Mouse (Mus musculus): ENCODE measurements at regions not wholly inside any gene's neighbourhood (a gene's known extent, or its start where the extent isn't known, plus 50 kb on each side); places are given as distances from the start of the nearest gene placed in this dataset.
"Not testable (repeated sequence)": the region's sequence is repeated elsewhere in the genome, so short reads cannot be mapped to it uniquely, and the experiment has no call there.

DNA sequence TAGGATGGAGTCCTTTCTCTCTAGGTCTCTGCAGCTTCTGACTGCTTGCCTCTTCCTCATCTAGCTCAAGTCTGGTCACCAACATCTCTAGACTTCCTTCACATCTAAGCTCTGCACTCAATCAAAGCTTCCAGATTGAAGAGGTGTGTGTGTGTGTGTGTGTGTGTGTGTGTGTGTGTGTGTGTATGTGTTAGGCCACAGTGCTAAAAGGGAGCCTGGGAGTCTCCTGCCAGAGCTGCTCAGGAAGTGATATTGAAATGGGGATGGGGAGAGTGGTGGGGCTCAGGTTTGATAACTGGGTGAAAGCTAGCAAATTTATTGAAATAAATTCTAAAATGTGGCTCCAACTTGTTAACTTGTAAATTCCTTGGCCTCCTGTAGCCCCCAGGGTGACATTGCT lies 73.3 kb downstream of the Gm31371 start:
- DNase-seq = not testable (repeated sequence)

DNA sequence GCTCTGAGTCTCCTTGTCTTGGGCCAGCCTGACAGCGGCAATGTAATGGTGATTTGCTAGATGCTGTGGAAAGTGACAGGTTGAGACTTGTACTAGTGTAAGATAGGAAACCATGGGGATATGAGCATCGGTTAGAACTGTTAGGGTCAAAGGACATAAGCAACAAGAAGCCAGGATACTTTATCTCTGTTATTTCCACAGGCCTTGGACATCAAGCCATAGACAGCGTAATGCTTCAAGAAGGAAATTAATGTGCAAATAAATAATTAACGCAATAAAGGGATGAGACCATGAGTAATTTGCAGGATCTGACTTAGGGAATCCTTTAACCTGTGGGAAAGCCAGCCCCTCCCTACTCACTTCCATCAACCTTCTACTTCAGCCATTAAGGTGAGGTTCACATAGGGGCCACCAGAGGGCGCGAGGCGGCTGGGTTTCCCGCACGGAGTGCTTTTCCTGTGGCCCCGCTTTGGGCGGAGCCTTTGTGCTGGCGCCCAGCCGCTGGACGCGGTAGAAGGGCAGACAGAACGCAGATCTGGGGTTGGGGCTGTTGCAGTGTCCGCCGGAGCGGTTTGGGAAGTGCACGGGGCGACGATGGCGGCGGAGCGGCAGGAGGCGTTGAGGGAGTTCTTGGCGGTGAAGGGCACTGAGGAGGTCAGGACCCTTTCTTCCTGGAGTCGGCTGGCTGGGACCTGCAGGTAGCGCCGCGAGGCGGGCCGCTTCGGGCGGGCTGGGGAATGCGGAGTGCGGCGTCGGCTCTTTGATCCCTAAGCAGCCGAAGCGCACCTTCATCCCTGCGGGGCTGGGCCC lies 76.5 kb downstream of the Gm31371 start:
- peak; percentile 83 for DNase-seq

GRCm38 (mm10) chr8:19980346-19980726 lies 77.1 kb downstream of the Gm31371 start:
- not testable (repeated sequence) for DNase-seq

- DNase-seq = not testable (repeated sequence)
Observed at GRCm38 (mm10) chr8:20008106-20008505, 104.9 kb downstream of the Gm31371 start.

- peak; percentile 2 for DNase-seq
Observed at GRCm38 (mm10) chr8:20010947-20011346, 107.8 kb downstream of the Gm31371 start.

GRCm38 (mm10) chr8:20013278-20013677 lies 110.1 kb downstream of the Gm31371 start:
- DNase-seq = not testable (repeated sequence)

DNA sequence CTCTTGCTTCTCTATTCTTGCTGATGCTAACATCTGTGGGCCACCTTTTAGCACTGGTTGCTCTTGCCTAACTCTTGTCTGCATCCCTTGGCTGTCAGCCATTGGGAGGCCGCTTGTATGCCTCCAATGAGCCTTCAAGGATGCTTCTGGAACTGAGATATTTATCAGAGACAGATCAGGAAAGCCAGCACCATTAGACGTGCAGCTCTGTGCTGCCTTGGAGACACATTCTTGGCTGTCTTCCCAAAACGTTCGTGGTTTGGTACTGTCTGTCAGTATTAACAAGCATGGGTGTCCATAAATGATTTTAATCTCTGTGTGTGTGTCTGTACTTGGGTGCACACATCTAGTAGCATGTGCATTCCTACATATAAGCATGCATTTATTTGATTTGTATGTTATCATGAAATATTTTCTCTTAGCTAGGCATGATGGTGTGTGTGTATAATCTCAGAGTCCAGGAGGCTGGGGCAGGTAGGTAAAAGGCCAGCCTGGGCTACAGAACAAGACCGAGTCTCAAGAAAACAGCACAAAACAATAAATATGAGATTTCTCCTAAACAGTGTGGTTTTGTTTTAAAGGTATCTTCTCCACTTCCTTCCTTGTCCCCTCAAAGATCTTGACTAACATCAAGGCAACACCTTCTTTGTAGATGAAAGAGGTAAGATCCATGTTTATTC lies 111.4 kb downstream of the Gm31371 start:
- DNase-seq = not testable (repeated sequence)

DNA sequence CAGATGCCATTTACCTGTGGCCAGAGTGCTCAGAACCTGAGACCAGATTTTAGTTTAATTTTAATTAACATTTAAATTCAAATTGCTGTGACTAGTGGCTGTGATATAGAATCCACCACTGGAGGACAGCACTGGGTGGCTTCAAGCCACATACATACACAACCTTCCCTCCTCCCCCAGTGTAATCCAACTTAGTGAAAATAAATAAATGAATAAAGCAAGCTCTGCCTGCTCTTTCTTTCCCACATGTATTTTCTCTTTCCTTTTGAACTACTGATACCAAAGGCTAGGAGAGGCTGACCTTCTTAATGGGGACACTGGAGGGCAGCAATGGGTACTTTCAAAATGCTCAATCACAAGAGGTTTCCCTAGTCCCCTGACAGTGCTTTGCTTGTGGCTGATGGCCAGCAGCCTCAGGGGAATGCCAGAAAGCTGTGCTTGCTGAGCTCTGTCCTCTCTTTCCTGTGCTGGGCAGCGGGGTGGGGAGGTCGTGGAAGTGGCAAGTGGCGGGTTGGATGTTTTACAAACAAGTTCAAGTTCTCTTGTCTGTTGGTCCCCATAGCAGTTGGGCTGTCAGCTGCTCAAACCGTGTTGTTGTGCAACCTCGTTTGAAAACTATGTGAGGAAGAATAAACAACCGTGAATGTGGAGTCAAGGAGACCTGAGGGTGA lies 112.4 kb downstream of the Gm31371 start:
- DNase-seq = not testable (repeated sequence)

DNA sequence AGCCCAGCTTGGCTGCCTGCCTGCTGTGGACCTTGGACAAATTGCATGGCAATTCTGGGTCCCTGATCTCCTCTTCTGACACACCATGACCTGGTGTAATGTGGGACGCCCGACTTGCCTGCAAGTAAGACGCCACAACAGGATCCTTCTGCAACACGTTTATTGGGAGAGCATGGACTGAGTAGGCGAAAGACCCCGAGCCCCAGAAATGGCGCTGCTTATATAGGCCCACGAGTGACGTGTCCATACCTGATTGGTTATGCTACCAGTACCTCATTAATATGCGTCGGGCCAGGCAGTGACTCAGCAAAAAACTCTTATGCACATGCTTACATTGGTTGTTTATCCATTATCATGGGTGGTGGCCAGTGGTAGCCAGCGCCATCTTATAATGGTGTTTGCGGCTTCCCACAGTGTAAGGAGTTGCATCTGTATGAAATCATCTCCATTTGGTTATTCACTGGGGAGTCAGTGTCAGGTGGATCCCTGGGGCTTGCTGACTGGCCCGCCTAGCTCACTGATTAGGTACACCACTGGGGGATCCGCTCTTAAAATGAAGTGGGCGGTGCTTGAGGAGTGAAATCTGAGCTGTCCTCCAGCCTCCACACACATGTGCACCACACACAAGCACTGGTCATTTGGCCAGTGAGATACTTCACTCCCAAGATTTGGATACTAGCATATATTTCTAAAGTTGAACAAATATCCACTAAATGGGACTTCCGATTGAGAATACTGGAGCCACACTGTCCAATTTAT lies 113.1 kb downstream of the Gm31371 start:
- DNase-seq = not testable (repeated sequence)

- DNase-seq = not testable (repeated sequence)
Observed at GRCm38 (mm10) chr8:20025521-20025920, 122.3 kb downstream of the Gm31371 start.

DNA sequence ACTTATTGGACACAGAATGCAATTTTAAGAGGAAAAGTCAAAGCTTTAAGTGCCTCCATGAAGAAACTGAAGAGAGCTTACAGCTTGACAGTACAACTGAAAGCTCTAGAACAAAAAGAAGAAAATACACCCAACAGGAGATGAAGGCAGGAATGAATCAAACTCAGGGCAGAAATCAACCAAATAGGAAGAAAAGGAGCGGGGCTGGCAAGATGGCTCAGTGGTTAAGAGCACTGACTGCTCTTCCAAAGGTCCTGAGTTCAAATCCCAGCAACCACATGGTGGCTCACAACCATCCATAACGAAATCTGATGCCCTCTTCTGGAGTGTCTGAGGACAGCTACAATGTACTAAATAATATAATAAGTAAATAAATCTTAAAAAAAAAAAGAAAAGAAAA lies 124.8 kb downstream of the Gm31371 start:
- DNase-seq = not testable (repeated sequence)

- DNase-seq = not testable (repeated sequence)
Observed at GRCm38 (mm10) chr8:20030131-20030530, 126.9 kb downstream of the Gm31371 start.

DNA sequence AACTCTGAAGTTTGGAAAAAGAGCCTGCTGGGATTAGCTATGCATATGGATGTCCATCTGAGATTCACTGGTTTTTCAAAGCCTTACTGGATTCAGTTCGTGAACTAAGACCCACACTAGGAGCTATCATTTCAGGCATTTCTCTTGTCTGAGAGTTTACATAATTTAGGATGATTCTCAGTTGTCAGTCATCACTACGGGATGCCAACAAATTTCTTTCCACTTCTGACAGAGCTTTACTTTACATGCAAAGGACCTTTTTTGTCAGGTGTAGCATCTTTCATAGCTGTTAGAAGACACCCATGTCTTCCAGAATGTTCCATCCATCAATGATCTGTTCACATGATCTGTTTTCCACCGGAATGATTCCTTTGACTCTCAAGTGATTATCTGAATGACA lies 154.4 kb downstream of the Gm31371 start:
- not testable (repeated sequence) for DNase-seq

- not testable (repeated sequence) for DNase-seq
Observed at GRCm38 (mm10) chr8:20098121-20098520, 194.9 kb downstream of the Gm31371 start.

- DNase-seq = not testable (repeated sequence)
Observed at GRCm38 (mm10) chr8:20100241-20100640, 197.0 kb downstream of the Gm31371 start.

DNA sequence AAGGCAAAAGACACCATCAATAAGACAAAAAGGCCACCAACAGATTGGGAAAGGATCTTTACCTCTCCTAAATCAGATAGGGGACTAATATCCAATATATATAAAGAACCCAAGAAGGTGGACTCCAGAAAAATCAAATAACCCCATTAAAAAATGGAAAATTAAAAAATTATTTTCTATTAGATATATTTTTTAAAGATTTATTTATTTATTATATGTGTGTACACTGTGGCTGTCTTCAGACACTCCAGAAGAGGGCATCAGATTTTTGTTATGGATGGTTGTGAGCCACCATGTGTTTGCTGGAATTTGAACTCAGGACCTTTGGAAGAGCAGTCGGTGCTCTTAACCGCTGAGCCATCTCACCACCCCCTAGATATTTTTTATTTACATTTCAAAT lies 199.2 kb downstream of the Gm31371 start:
- not testable (repeated sequence) for DNase-seq

- not testable (repeated sequence) for DNase-seq
Observed at GRCm38 (mm10) chr8:20107154-20107553, 204.0 kb downstream of the Gm31371 start.

GRCm38 (mm10) chr8:20116785-20117184 lies 213.6 kb downstream of the Gm31371 start:
- not testable (repeated sequence) for DNase-seq

DNA sequence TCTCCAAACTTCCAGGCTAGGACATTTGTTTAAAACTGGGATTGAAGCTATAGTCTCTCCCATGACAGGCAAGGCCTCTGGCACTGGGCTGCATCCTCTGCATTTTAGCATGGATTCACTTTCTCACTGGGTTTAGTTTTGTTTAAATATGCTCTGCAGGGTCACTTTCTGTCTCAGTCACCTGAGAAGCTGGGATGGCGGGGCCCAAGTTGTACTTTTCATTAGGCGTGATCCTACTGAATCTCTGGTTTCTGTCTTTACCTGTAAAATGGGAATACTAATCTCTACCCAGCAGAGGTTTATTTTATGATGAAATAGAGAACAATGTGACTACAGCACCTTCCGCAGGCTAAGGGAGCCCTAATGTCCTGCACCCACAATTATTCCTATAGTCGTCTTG lies 216.4 kb downstream of the Gm31371 start:
- not testable (repeated sequence) for DNase-seq

DNA sequence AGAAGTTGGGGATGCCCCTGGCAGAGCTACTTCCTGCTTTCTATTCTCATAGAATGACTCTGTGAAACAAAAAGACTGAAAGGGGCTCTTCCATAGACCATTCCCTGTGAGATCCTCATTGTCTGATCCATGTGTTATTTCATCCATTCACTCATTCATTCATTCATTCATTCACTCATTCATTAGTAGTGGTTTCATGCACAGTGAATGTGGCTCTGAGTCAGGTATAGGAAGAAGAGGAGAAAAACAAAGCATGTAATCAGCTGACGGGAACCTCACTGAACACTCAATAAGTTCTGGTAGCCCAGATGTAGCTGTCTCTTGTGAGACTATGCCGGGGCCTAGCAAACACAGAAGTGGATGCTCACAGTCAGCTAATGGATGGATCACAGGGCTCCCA lies 217.0 kb downstream of the Gm31371 start:
- DNase-seq = not testable (repeated sequence)

DNA sequence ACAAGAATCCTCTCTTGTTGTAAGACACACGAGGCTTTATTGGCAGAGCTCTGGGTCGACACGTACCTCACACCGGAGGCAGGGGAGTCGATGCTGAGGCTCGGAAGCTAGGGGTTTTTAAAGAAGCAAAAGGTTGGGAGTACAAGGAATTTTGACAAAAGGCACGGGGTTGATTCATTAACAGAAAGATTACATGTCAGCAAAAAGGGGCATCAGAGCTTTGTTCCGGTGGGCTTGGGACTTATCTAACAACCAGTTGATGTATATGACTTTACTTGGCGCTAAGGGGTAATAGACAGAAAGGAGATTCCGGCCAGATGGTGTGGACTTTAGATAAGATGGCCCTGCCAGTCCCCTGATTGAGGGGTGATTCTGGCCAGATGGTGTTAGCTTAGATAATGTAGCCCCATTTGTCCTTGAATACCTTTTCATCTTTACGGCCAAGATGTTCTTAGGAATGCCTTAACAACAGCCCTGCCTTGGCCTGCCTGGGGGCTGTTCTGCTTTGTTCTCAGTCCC lies 218.3 kb downstream of the Gm31371 start:
- not testable (repeated sequence) for DNase-seq
